Mouse (Mus musculus) kidney, adult 2 months (tissue): ENCODE data around the gene Trim25. TPM values are rescaled to one million over a fixed set of nuclear protein-coding genes. Genes with fewer than 3 reads are reported as not detected.

Source experiments
- DNase-seq: peaks from one replicate; pipeline ENCODE4 v3.0.0; 2021
- H3K27ac ChIP-seq: fragments of 200-500 bp; 2 replicates; pipeline ENCODE4 v1.5.1; 2012; ENCODE audit warnings: low read depth, low read length, control low read depth, inconsistent platforms; ENCODE audit not compliant: insufficient read depth
- H3K27me3 ChIP-seq: fragments of 200-500 bp; replicated peaks from 2 replicates; pipeline ENCODE4 v1.6.1; 2012; ENCODE audit warnings: mild to moderate bottlenecking, moderate library complexity, low read length, inconsistent platforms; ENCODE audit not compliant: control insufficient read depth, insufficient read depth
- H3K36me3 ChIP-seq: fragments of 200-500 bp; 2 replicates; pipeline ENCODE4 v1.6.1; 2012; ENCODE audit warnings: mild to moderate bottlenecking, moderate library complexity, low read length, inconsistent platforms; ENCODE audit not compliant: control insufficient read depth, insufficient read depth
- H3K4me1 ChIP-seq: fragments of 200-500 bp; 2 replicates; pipeline ENCODE4 v1.6.1; 2011; ENCODE audit warnings: low read length; ENCODE audit not compliant: control insufficient read depth, insufficient read depth
- H3K4me3 ChIP-seq: fragments of 200-500 bp; 2 replicates; pipeline ENCODE4 v1.5.1; 2011; ENCODE audit warnings: mild to moderate bottlenecking, low read depth, low read length, control low read depth; ENCODE audit not compliant: insufficient read depth
- CTCF ChIP-seq: fragments of 200-500 bp; conservative IDR thresholded peaks from 2 replicates; pipeline ENCODE4 v1.5.1; 2011; ENCODE audit warnings: low read depth, mild to moderate bottlenecking, control low read depth, low read length, moderate library complexity, mixed read lengths; ENCODE audit not compliant: insufficient read depth, insufficient read length
- POLR2A ChIP-seq: fragments of 200-500 bp; IDR thresholded peaks from one replicate; pipeline ENCODE4 v1.6.1; 2011; ENCODE audit warnings: low read depth, low read length, control low read depth
- WGBS: fragments of 180-500 bp; shearing (Covaris S2); methylation state at CpG from one replicate; pipeline ENCODE4 v1.1.7; 2018; 5-methylcytosine and 5-hydroxymethylcytosine counted together
- polyA plus RNA-seq: library from polyadenylated mRNA; depleted of rRNA; stranded (reverse); fragments of >200 nt; gene quantifications from 2 replicates; pipeline ENCODE4 v1.2.3, GENCODE M21; 2012

Gene Trim25
- polyA plus RNA-seq, 1 experiment: 27.3 TPM

DNA sequence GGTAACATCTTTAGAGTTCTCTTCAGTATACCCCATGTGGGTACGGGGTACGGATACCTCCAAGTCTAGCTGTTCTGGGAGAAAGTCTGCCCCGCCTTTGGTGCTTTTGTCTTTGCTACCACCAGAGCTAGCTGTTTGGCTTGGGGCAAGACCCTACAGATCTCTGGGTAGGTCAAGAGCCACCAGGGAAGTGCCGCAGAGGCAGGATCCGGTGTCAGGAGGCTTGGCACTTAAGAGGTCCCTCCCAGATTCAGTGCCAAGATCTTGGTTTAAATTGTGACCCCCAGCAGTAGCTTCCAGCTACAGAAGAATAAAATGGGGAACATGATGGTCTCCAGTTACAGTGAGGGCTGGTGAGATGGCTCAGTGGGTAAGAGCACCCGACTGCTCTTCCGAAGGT is 2.4 kb downstream of the Trim25 start:
- WGBS: 76% methylated on average over 7 of the region's 7 CpGs
- Histone ChIP-seq H3K4me3 (peak overlapping the region; percentile 14; the same call in 1 of the 2 replicates), H3K27ac (no peak overlapping the region), H3K27me3 (no peaks in the 10 kb centered on the region), H3K4me1 (peaks cover 14% of the 10 kb centered on the region), H3K36me3 (peaks cover 3% of the 10 kb centered on the region; the same call in 1 of the 2 replicates)
- TF ChIP-seq CTCF: no peak
- TF ChIP-seq POLR2A: no peak
- DNase-seq: no peak

DNA sequence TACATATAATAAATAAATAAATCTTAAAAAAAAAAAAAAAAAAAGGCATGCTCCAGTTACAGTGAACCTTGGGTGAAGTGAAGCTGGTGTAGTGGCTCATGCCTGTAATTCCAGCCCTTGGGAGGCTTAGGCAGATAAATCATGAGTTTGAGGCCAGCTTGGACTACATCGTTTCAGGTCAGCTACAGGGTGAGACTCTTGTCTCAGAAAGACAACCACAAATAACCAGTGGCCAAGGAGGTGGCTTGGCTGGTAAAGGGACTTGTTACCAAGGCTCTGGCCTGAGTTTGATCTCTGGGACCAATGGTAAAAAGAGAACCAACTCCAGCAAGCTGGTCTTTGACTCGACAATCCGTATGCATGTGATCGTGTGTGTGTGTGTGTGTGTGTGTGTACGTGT is 2.9 kb downstream of the Trim25 start:
- H3K4me3 ChIP-seq: peak overlapping the region; percentile 25
- H3K36me3 ChIP-seq: peaks cover 3% of the 10 kb centered on the region; the same call in 1 of the 2 replicates
- WGBS: 72% methylated on average over 5 of the region's 5 CpGs
- TF ChIP-seq CTCF (no peak), POLR2A (no peak)
- no peak for DNase-seq
- H3K27ac ChIP-seq: peak overlapping the region; percentile 46
- H3K4me1 ChIP-seq: peaks cover 14% of the 10 kb centered on the region
- no peaks in the 10 kb centered on the region for H3K27me3 ChIP-seq

GRCm38 (mm10) chr11:89002621-89003020 is 3.4 kb downstream of the Trim25 start:
- H3K27ac ChIP-seq: peak overlapping the region; percentile 46
- peak overlapping the region; percentile 19 for H3K4me3 ChIP-seq
- H3K27me3 ChIP-seq: no peaks in the 10 kb centered on the region
- H3K36me3 ChIP-seq: peaks cover 3% of the 10 kb centered on the region; the same call in 1 of the 2 replicates
- peaks cover 14% of the 10 kb centered on the region for H3K4me1 ChIP-seq
- WGBS: 37% methylated on average over 5 of the region's 5 CpGs
- no peak for DNase-seq
- TF ChIP-seq POLR2A (no peak), CTCF (no peak)

- Histone ChIP-seq H3K36me3 (peaks cover 3% of the 10 kb centered on the region; the same call in 1 of the 2 replicates), H3K4me3 (peak overlapping the region; percentile 19; the same call in 1 of the 2 replicates), H3K27ac (peak overlapping the region; percentile 46), H3K27me3 (no peaks in the 10 kb centered on the region), H3K4me1 (peaks cover 18% of the 10 kb centered on the region)
- no peak for TF ChIP-seq POLR2A
- no peak for TF ChIP-seq CTCF
- 25% methylated on average over 6 of the region's 6 CpGs for WGBS
- peak; percentile 75 for DNase-seq
Observed at GRCm38 (mm10) chr11:89003078-89003477, 3.9 kb downstream of the Trim25 start.

DNA sequence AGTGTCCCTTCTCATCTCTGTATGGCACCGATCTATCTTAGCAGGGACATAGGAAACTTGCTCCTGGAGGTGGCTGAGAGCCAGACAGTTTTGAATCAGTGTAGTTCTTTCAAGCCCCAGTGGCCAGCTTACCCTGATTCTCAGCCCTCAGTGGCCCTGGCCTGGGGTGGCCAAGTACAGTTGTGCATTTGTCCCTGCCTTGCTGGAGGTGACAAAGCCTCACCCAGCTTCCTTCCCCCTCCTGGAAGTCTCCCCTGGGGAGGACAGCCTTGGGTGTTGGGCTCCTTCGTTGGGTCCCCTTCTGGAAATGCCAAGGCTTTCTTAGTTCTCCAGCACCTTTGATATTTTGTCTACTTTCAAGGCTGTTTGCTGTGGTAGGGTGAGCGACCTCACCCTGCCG is 4.5 kb downstream of the Trim25 start:
- Histone ChIP-seq H3K27me3 (no peaks in the 10 kb centered on the region), H3K4me3 (no peak overlapping the region; the same call in 1 of the 2 replicates), H3K36me3 (peaks cover 3% of the 10 kb centered on the region; the same call in 1 of the 2 replicates), H3K27ac (peak overlapping the region; percentile 62), H3K4me1 (peaks cover 21% of the 10 kb centered on the region)
- WGBS: 42% methylated on average over 4 of the region's 4 CpGs
- TF ChIP-seq CTCF (no peak), POLR2A (no peak)
- peak; percentile 45 for DNase-seq

- 47% methylated on average over 5 of the region's 5 CpGs for WGBS
- Histone ChIP-seq H3K4me1 (peaks cover 21% of the 10 kb centered on the region), H3K4me3 (no peak overlapping the region), H3K27me3 (no peaks in the 10 kb centered on the region), H3K27ac (no peak overlapping the region), H3K36me3 (peaks cover 3% of the 10 kb centered on the region; the same call in 1 of the 2 replicates)
- TF ChIP-seq CTCF (no peak), POLR2A (no peak)
- DNase-seq: no peak
Observed at GRCm38 (mm10) chr11:89005473-89005872, 6.3 kb downstream of the Trim25 start.

DNA sequence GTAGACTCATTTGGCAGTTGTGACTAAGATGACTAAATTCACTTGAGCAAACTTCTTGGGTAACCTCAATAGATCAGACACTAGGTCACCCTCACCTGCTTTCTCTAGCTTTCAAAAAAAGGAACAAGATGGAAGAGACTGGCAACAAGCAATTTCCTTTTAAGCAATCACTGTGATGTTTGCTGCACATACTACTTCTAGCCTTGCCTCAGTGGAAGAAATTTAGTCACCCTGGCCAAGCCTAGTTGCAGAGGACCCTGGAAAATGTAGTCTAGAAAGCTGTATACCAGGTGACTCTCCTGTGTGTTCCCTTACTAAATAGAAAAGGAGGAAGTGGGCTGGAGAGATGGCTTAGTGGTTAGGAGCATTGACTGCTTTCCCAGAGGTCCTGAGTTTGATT is 7.2 kb downstream of the Trim25 start:
- peaks cover 22% of the 10 kb centered on the region for H3K4me1 ChIP-seq
- DNase-seq: no peak
- TF ChIP-seq POLR2A (no peak), CTCF (no peak)
- H3K36me3 ChIP-seq: peaks cover 3% of the 10 kb centered on the region; the same call in 1 of the 2 replicates
- H3K4me3 ChIP-seq: no peak overlapping the region
- no peak overlapping the region for H3K27ac ChIP-seq
- no peaks in the 10 kb centered on the region for H3K27me3 ChIP-seq

DNA sequence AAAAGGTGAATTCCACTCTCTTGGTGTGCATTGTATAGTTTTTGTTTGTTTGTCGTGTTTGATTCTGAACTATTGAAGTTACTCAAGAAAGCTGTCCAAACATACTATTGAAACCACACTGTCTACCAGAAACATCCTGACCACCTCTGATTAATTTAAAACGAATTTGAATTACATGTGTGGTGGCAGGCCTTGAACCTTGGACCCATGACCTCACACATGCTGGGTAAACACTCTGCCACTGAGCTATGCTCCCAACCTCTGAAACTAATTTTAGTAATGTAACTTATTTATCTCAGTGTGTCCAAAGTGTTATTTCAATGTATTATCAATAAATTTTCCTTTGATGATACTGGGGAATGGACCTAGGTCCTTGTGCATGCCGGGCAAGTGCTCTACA is 8.4 kb downstream of the Trim25 start:
- no peaks in the 10 kb centered on the region for H3K27me3 ChIP-seq
- H3K4me1 ChIP-seq: peaks cover 26% of the 10 kb centered on the region
- H3K36me3 ChIP-seq: peaks cover 7% of the 10 kb centered on the region; the same call in 1 of the 2 replicates
- peak; percentile 74 for DNase-seq
- 55% methylated on average over 3 of the region's 3 CpGs for WGBS
- no peak for TF ChIP-seq CTCF
- no peak overlapping the region for H3K4me3 ChIP-seq
- peak overlapping the region; percentile 19; the same call in 1 of the 2 replicates for H3K27ac ChIP-seq
